Mouse (Mus musculus) brain, embryonic 14.5 days (tissue): Measurements from ENCODE around the gene Znhit6.

ENCODE experiments used
- CTCF ChIP-seq: fragments of 200-500 bp; IDR thresholded peaks from 2 replicates; pipeline ENCODE4 v1.5.1; 2012; ENCODE audit warnings: inconsistent platforms, mild to moderate bottlenecking, moderate library complexity, borderline replicate concordance; ENCODE audit not compliant: insufficient read depth, insufficient read length; ENCODE audit errors: extremely low read depth
- POLR2A ChIP-seq: fragments of 200-500 bp; IDR thresholded peaks from 2 replicates; pipeline ENCODE4 v1.6.1; 2012; ENCODE audit warnings: mild to moderate bottlenecking, inconsistent platforms, borderline replicate concordance; ENCODE audit not compliant: poor library complexity, insufficient read depth, insufficient read length, severe bottlenecking; ENCODE audit errors: extremely low read depth

GRCm38 (mm10) chr3:145641878-145642277 lies 65.9 kb downstream of the Znhit6 start:
- TF ChIP-seq CTCF (no peak), POLR2A (no peak)
